Mouse (Mus musculus): ENCODE results near the gene Enah.
A peak's percentile ranks its signal among the peaks of the same experiment; 100 is the strongest.

Enah gene

GRCm38 (mm10) chr1:181878436-181878835 lies 141.4 kb downstream of the Enah start:
- no peak for DNase-seq (ENCODE audit: low read depth, low spot score)

GRCm38 (mm10) chr1:181877088-181877487 lies 142.7 kb downstream of the Enah start:
- DNase-seq (ENCODE audit: low read depth, low spot score), result no peak

GRCm38 (mm10) chr1:181876656-181877055 lies 143.1 kb downstream of the Enah start:
- no peak for DNase-seq (ENCODE audit: low read depth, low spot score)

GRCm38 (mm10) chr1:181873086-181873920 lies 146.5 kb downstream of the Enah start:
- DNase-seq (ENCODE audit: low read depth, low spot score), result no peak

GRCm38 (mm10) chr1:181872639-181873038 lies 147.2 kb downstream of the Enah start:
- no peak for DNase-seq (ENCODE audit: low read depth, low spot score)

GRCm38 (mm10) chr1:181866429-181867280 lies 153.1 kb downstream of the Enah start:
- no peak for DNase-seq (ENCODE audit: low read depth, low spot score)

GRCm38 (mm10) chr1:181865863-181866216 lies 153.9 kb downstream of the Enah start:
- DNase-seq (ENCODE audit: low read depth, low spot score), result no peak

- DNase-seq (ENCODE audit: low read depth, low spot score), result no peak
These were observed 154.6 kb downstream of the Enah start for GRCm38 (mm10) chr1:181864971-181865862.

GRCm38 (mm10) chr1:181863431-181863830 lies 156.4 kb downstream of the Enah start:
- no peak for DNase-seq (ENCODE audit: low read depth, low spot score)

- no peak for DNase-seq (ENCODE audit: low read depth, low spot score)
These were observed 157.0 kb downstream of the Enah start for GRCm38 (mm10) chr1:181862676-181863374.

- no peak for DNase-seq (ENCODE audit: low read depth, low spot score)
These were observed 158.4 kb downstream of the Enah start for GRCm38 (mm10) chr1:181861181-181861902.

GRCm38 (mm10) chr1:181860659-181861058 lies 159.1 kb downstream of the Enah start:
- peak; percentile 86 for DNase-seq (ENCODE audit: low read depth, low spot score)

- no peak for DNase-seq (ENCODE audit: low read depth, low spot score)
These were observed 163.5 kb downstream of the Enah start for GRCm38 (mm10) chr1:181856329-181856728.

- no peak for DNase-seq (ENCODE audit: low read depth, low spot score)
These were observed 165.0 kb downstream of the Enah start for GRCm38 (mm10) chr1:181854829-181855228.

- peak; percentile 43 for DNase-seq (ENCODE audit: low read depth, low spot score)
These were observed 166.6 kb downstream of the Enah start for GRCm38 (mm10) chr1:181853081-181853736.

- DNase-seq (ENCODE audit: low read depth, low spot score), result peak; percentile 25
These were observed 167.3 kb downstream of the Enah start for GRCm38 (mm10) chr1:181852466-181852865.

- DNase-seq (ENCODE audit: low read depth, low spot score), result peak; percentile 84
These were observed 168.1 kb downstream of the Enah start for GRCm38 (mm10) chr1:181851521-181852310.

- peak; percentile 36 for DNase-seq (ENCODE audit: low read depth, low spot score)
These were observed 169.3 kb downstream of the Enah start for GRCm38 (mm10) chr1:181850441-181850840.

- DNase-seq (ENCODE audit: low read depth, low spot score), result no peak
These were observed 171.6 kb downstream of the Enah start for GRCm38 (mm10) chr1:181848210-181848609.

All from skeletal muscle tissue, adult 2 months (tissue).